Mouse (Mus musculus): ENCODE measurements at regions not wholly inside any gene's neighbourhood (a gene's known extent, or its start where the extent isn't known, plus 50 kb on each side); places are given as distances from the start of the nearest gene placed in this dataset.
A peak's percentile ranks its signal among the peaks of the same experiment; 100 is the strongest.

GRCm38 (mm10) chr8:26593536-26594368 lies 383.4 kb upstream of the Zfp703 start:
- H3K27ac ChIP-seq (ENCODE audit: low read length), result peak overlapping the region; percentile 58

GRCm38 (mm10) chr8:26594369-26594920 lies 382.7 kb upstream of the Zfp703 start:
- H3K27me3 ChIP-seq (replicated peaks; ENCODE audit: control insufficient read depth, insufficient read depth, low read length), result no peaks in the 10 kb centered on the region
- no peak overlapping the region for H3K4me2 ChIP-seq (ENCODE audit: low read depth, low read length)
- H3K27ac ChIP-seq (ENCODE audit: low read length), result peak overlapping the region; percentile 57; the same call in 1 of the 2 replicates
- no peaks in the 10 kb centered on the region for H3K36me3 ChIP-seq (ENCODE audit: control insufficient read depth, insufficient read depth, low read length)
- peak; percentile 49; the same call in 1 of the 2 replicates for ATAC-seq
- WGBS, result 35% methylated on average over 11 of the region's 11 CpGs
- no peak overlapping the region for H3K9ac ChIP-seq (ENCODE audit: low read depth, low read length)
- H3K4me1 ChIP-seq (ENCODE audit: control insufficient read depth, insufficient read depth, low read length), result peaks cover 9% of the 10 kb centered on the region; the same call in 1 of the 2 replicates
- H3K4me3 ChIP-seq (ENCODE audit: low read length), result no peak overlapping the region
- no peaks in the 10 kb centered on the region for H3K9me3 ChIP-seq (ENCODE audit: control insufficient read depth, low read length)

More at GRCm38 (mm10) chr8:26593536-26594368, 383.4 kb upstream of the Zfp703 start:
- H3K36me3 ChIP-seq (ENCODE audit: control insufficient read depth, insufficient read depth, low read length), result no peaks in the 10 kb centered on the region
- 0 out of 2 replicates have a peak overlapping the region, but pooled peaks have one; percentile 20 for H3K4me2 ChIP-seq (ENCODE audit: low read depth, low read length)
- no peak overlapping the region for H3K9ac ChIP-seq (ENCODE audit: low read depth, low read length)
- no peaks in the 10 kb centered on the region for H3K9me3 ChIP-seq (ENCODE audit: control insufficient read depth, low read length)
- ATAC-seq, result peak; percentile 82
- H3K27me3 ChIP-seq (replicated peaks; ENCODE audit: control insufficient read depth, insufficient read depth, low read length), result no peaks in the 10 kb centered on the region
- no peak overlapping the region for H3K4me3 ChIP-seq (ENCODE audit: low read length)
- 23% methylated on average over 5 of the region's 5 CpGs for WGBS
- peaks cover 9% of the 10 kb centered on the region; the same call in 1 of the 2 replicates for H3K4me1 ChIP-seq (ENCODE audit: control insufficient read depth, insufficient read depth, low read length)

- 68% methylated on average over 13 of the region's 13 CpGs for WGBS
- no peak overlapping the region for H3K27ac ChIP-seq (ENCODE audit: low read length)
- peaks cover 9% of the 10 kb centered on the region; the same call in 1 of the 2 replicates for H3K4me1 ChIP-seq (ENCODE audit: control insufficient read depth, insufficient read depth, low read length)
- no peaks in the 10 kb centered on the region for H3K27me3 ChIP-seq (replicated peaks; ENCODE audit: control insufficient read depth, insufficient read depth, low read length)
- no peak overlapping the region for H3K4me2 ChIP-seq (ENCODE audit: low read depth, low read length)
- no peaks in the 10 kb centered on the region for H3K36me3 ChIP-seq (ENCODE audit: control insufficient read depth, insufficient read depth, low read length)
- H3K9ac ChIP-seq (ENCODE audit: low read depth, low read length), result no peak overlapping the region
- no peaks in the 10 kb centered on the region for H3K9me3 ChIP-seq (ENCODE audit: control insufficient read depth, low read length)
- no peak overlapping the region for H3K4me3 ChIP-seq (ENCODE audit: low read length)
- no peak for ATAC-seq
These were observed 381.6 kb upstream of the Zfp703 start for GRCm38 (mm10) chr8:26595431-26596018.

GRCm38 (mm10) chr8:26596665-26597362 lies 380.3 kb upstream of the Zfp703 start:
- Histone ChIP-seq H3K9ac (ENCODE audit: low read depth, low read length) (no peak overlapping the region), H3K4me3 (ENCODE audit: low read length) (no peak overlapping the region), H3K4me1 (ENCODE audit: control insufficient read depth, insufficient read depth, low read length) (peaks cover 6% of the 10 kb centered on the region; the same call in 1 of the 2 replicates), H3K4me2 (ENCODE audit: low read depth, low read length) (no peak overlapping the region), H3K9me3 (ENCODE audit: control insufficient read depth, low read length) (no peaks in the 10 kb centered on the region), H3K36me3 (ENCODE audit: control insufficient read depth, insufficient read depth, low read length) (no peaks in the 10 kb centered on the region), H3K27ac (ENCODE audit: low read length) (no peak overlapping the region), H3K27me3 (replicated peaks; ENCODE audit: control insufficient read depth, insufficient read depth, low read length) (no peaks in the 10 kb centered on the region)
- ATAC-seq, result no peak
- 67% methylated on average over 7 of the region's 7 CpGs for WGBS

- 89% methylated on average over 8 of the region's 8 CpGs for WGBS
- peaks cover 6% of the 10 kb centered on the region; the same call in 1 of the 2 replicates for H3K4me1 ChIP-seq (ENCODE audit: control insufficient read depth, insufficient read depth, low read length)
- H3K4me3 ChIP-seq (ENCODE audit: low read length), result no peak overlapping the region
- no peaks in the 10 kb centered on the region for H3K36me3 ChIP-seq (ENCODE audit: control insufficient read depth, insufficient read depth, low read length)
- H3K27me3 ChIP-seq (replicated peaks; ENCODE audit: control insufficient read depth, insufficient read depth, low read length), result no peaks in the 10 kb centered on the region
- no peak overlapping the region for H3K4me2 ChIP-seq (ENCODE audit: low read depth, low read length)
- H3K9me3 ChIP-seq (ENCODE audit: control insufficient read depth, low read length), result no peaks in the 10 kb centered on the region
- H3K9ac ChIP-seq (ENCODE audit: low read depth, low read length), result no peak overlapping the region
- ATAC-seq, result no peak
- H3K27ac ChIP-seq (ENCODE audit: low read length), result no peak overlapping the region
These were observed 378.6 kb upstream of the Zfp703 start for GRCm38 (mm10) chr8:26598520-26598919.

GRCm38 (mm10) chr8:26600127-26600526 lies 377.0 kb upstream of the Zfp703 start:
- Histone ChIP-seq H3K9ac (ENCODE audit: low read depth, low read length) (no peak overlapping the region), H3K9me3 (ENCODE audit: control insufficient read depth, low read length) (no peaks in the 10 kb centered on the region), H3K27ac (ENCODE audit: low read length) (no peak overlapping the region), H3K4me2 (ENCODE audit: low read depth, low read length) (no peak overlapping the region), H3K36me3 (ENCODE audit: control insufficient read depth, insufficient read depth, low read length) (no peaks in the 10 kb centered on the region), H3K27me3 (replicated peaks; ENCODE audit: control insufficient read depth, insufficient read depth, low read length) (no peaks in the 10 kb centered on the region), H3K4me1 (ENCODE audit: control insufficient read depth, insufficient read depth, low read length) (no peaks in the 10 kb centered on the region), H3K4me3 (ENCODE audit: low read length) (no peak overlapping the region)
- WGBS, result 61% methylated on average over 9 of the region's 9 CpGs
- peak; percentile 58; the same call in 1 of the 2 replicates for ATAC-seq

GRCm38 (mm10) chr8:26608001-26608400 lies 369.1 kb upstream of the Zfp703 start:
- no peak overlapping the region for H3K9ac ChIP-seq (ENCODE audit: low read depth, low read length)
- no peaks in the 10 kb centered on the region for H3K27me3 ChIP-seq (replicated peaks; ENCODE audit: control insufficient read depth, insufficient read depth, low read length)
- no peak overlapping the region for H3K27ac ChIP-seq (ENCODE audit: low read length)
- H3K4me1 ChIP-seq (ENCODE audit: control insufficient read depth, insufficient read depth, low read length), result no peaks in the 10 kb centered on the region
- no peak overlapping the region for H3K4me2 ChIP-seq (ENCODE audit: low read depth, low read length)
- WGBS, result 52% methylated on average over 1 of the region's 1 CpGs
- H3K9me3 ChIP-seq (ENCODE audit: control insufficient read depth, low read length), result no peaks in the 10 kb centered on the region; the same call in 1 of the 2 replicates
- H3K4me3 ChIP-seq (ENCODE audit: low read length), result no peak overlapping the region
- no peaks in the 10 kb centered on the region for H3K36me3 ChIP-seq (ENCODE audit: control insufficient read depth, insufficient read depth, low read length)
- no peak for ATAC-seq

GRCm38 (mm10) chr8:26608588-26608987 lies 368.5 kb upstream of the Zfp703 start:
- no peak overlapping the region for H3K4me3 ChIP-seq (ENCODE audit: low read length)
- no peaks in the 10 kb centered on the region; the same call in 1 of the 2 replicates for H3K9me3 ChIP-seq (ENCODE audit: control insufficient read depth, low read length)
- H3K36me3 ChIP-seq (ENCODE audit: control insufficient read depth, insufficient read depth, low read length), result no peaks in the 10 kb centered on the region
- no peak overlapping the region for H3K4me2 ChIP-seq (ENCODE audit: low read depth, low read length)
- H3K9ac ChIP-seq (ENCODE audit: low read depth, low read length), result no peak overlapping the region
- whole genome bisulfite sequencing, result 64% methylated on average over 3 of the region's 3 CpGs
- no peaks in the 10 kb centered on the region for H3K27me3 ChIP-seq (replicated peaks; ENCODE audit: control insufficient read depth, insufficient read depth, low read length)
- ATAC-seq, result no peak
- no peak overlapping the region for H3K27ac ChIP-seq (ENCODE audit: low read length)
- no peaks in the 10 kb centered on the region for H3K4me1 ChIP-seq (ENCODE audit: control insufficient read depth, insufficient read depth, low read length)

GRCm38 (mm10) chr8:26612153-26612552 lies 365.0 kb upstream of the Zfp703 start:
- Histone ChIP-seq H3K4me3 (ENCODE audit: low read length) (no peak overlapping the region), H3K27me3 (replicated peaks; ENCODE audit: control insufficient read depth, insufficient read depth, low read length) (no peaks in the 10 kb centered on the region), H3K36me3 (ENCODE audit: control insufficient read depth, insufficient read depth, low read length) (no peaks in the 10 kb centered on the region), H3K9me3 (ENCODE audit: control insufficient read depth, low read length) (peaks cover under 1% of the 10 kb centered on the region; the same call in 1 of the 2 replicates), H3K9ac (ENCODE audit: low read depth, low read length) (no peak overlapping the region), H3K4me1 (ENCODE audit: control insufficient read depth, insufficient read depth, low read length) (no peaks in the 10 kb centered on the region), H3K4me2 (ENCODE audit: low read depth, low read length) (no peak overlapping the region), H3K27ac (ENCODE audit: low read length) (no peak overlapping the region)
- no peak for ATAC-seq
